Mouse (Mus musculus): ENCODE measurements around the gene Spen. TPM values are rescaled to one million over a fixed set of nuclear protein-coding genes. Genes with fewer than 3 reads are reported as not detected.

Spen gene
- polyA plus RNA-seq, 1 experiment from 2014 or later: 9.1 TPM

DNA sequence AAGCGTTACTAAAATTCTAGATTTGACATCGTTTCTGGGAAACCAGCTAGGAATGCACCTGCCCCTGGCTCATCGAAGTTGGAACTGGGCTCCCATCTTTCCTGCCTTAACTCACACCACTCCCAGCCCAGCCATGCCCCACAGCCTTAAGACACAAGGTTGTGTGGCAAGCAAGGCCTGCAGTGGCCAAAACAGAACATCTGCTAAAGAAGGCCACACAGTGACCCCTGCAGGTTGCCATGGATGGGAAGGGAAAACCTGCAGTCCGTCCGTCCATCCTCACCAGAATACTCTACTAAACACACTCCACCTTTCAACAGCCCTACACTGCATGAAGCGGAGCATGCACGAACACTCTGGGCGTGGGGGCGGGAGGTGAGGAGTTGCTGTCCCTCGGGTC lies 31.5 kb downstream of the Spen start:
- DNase-seq (ENCODE audit: low spot score) (no peak), ATAC-seq (replicated peaks; ENCODE audit: low FRiP score) (no peak)
- H3K27me3 ChIP-seq (replicated peaks; ENCODE audit: control insufficient read depth, insufficient read depth, low read length): no peaks in the 10 kb centered on the region
- H3K4me1 ChIP-seq (replicated peaks; ENCODE audit: control insufficient read depth, insufficient read depth, low read length): peaks cover 20% of the 10 kb centered on the region
- H3K9ac ChIP-seq (ENCODE audit: low read depth, low read length): no peak overlapping the region
- no peak overlapping the region for H3K4me3 ChIP-seq (ENCODE audit: low read depth, low read length)
- H3K4me2 ChIP-seq: no peak overlapping the region
- 79% methylated on average over 10 of the region's 10 CpGs for WGBS
- no peak overlapping the region for H3K27ac ChIP-seq (ENCODE audit: low read depth, low read length)
- peaks cover 5% of the 10 kb centered on the region; the same call in 1 of the 2 replicates for H3K36me3 ChIP-seq (ENCODE audit: control insufficient read depth, insufficient read depth, low read length)
- no peaks in the 10 kb centered on the region for H3K9me3 ChIP-seq (ENCODE audit: control insufficient read depth, low read length)

DNA sequence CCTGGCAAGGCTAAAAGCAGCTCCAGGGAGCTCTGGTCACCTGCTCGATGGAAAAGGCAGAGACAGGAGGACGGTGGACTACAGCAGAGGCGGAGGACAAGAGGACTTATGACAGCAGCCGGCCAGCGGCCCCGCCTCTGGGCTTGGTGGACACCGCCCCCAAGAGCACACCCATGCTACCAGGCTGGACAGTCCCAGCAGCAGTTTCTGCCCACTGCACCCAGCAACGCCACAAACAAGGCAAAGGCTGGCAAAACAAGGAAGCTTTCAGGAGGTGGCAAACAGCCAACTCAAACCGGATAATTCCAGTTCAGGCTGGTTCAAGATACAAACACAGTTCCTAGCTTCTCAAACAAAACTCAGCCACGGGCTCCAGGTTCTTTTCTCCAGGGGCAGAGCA lies 32.0 kb downstream of the Spen start:
- no peak overlapping the region for H3K4me2 ChIP-seq
- H3K27ac ChIP-seq (ENCODE audit: low read depth, low read length): no peak overlapping the region
- ATAC-seq (replicated peaks; ENCODE audit: low FRiP score): no peak
- H3K4me1 ChIP-seq (replicated peaks; ENCODE audit: control insufficient read depth, insufficient read depth, low read length): peaks cover 19% of the 10 kb centered on the region
- H3K4me3 ChIP-seq (ENCODE audit: low read depth, low read length): no peak overlapping the region
- peaks cover 5% of the 10 kb centered on the region; the same call in 1 of the 2 replicates for H3K36me3 ChIP-seq (ENCODE audit: control insufficient read depth, insufficient read depth, low read length)
- no peak for DNase-seq (ENCODE audit: low spot score)
- WGBS: 78% methylated on average over 10 of the region's 10 CpGs
- H3K9me3 ChIP-seq (ENCODE audit: control insufficient read depth, low read length): no peaks in the 10 kb centered on the region
- H3K9ac ChIP-seq (ENCODE audit: low read depth, low read length): no peak overlapping the region
- no peaks in the 10 kb centered on the region for H3K27me3 ChIP-seq (replicated peaks; ENCODE audit: control insufficient read depth, insufficient read depth, low read length)

DNA sequence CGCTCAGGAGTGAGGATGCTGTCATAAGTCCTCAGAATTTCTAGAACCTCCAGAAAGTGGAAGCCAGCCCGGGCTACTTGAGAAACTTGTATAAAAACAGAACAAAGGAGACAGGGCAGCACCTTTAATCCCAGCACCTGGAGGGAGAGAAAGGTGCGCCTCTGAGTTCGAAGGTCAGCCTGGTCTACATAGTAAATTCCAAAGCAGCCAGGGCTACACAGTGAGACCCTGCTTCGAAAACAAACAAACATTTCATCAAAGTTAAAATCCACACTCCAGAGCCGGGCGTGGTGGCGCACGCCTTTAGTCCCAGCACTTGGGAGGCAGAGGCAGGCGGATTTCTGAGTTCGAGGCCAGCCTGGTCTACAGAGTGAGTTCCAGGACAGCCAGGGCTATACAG lies 32.6 kb downstream of the Spen start:
- WGBS: 93% methylated on average over 11 of the region's 11 CpGs
- Histone ChIP-seq H3K4me1 (replicated peaks; ENCODE audit: control insufficient read depth, insufficient read depth, low read length) (peaks cover 16% of the 10 kb centered on the region), H3K9me3 (ENCODE audit: control insufficient read depth, low read length) (no peaks in the 10 kb centered on the region), H3K4me3 (ENCODE audit: low read depth, low read length) (no peak overlapping the region), H3K36me3 (ENCODE audit: control insufficient read depth, insufficient read depth, low read length) (0 out of 2 replicates have a peak, but pooled peaks cover 3% of the 10 kb centered on the region), H3K9ac (ENCODE audit: low read depth, low read length) (no peak overlapping the region), H3K27ac (ENCODE audit: low read depth, low read length) (no peak overlapping the region), H3K27me3 (replicated peaks; ENCODE audit: control insufficient read depth, insufficient read depth, low read length) (no peaks in the 10 kb centered on the region), H3K4me2 (no peak overlapping the region)
- no peak for DNase-seq (ENCODE audit: low spot score)
- no peak for ATAC-seq (replicated peaks; ENCODE audit: low FRiP score)

DNA sequence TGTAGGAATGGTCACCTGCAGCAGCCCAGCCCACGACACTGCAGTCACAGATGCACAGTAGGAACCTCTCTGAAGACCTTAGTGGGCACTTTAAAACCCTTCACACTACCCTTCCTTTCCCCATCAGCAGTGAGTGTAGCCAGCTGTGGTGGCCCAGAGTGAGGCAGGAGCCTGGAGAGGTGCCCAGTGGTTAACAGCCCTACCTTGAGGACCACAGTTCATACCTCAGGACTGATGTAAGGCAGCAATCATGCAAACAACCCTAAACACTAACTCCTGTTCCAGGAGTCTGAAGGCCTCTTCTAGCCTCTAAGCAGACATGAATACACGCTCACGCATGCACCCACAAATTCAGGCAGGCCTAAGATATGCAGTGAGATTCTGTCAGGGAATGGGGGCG lies 33.9 kb downstream of the Spen start:
- no peak for ATAC-seq (replicated peaks; ENCODE audit: low FRiP score)
- Histone ChIP-seq H3K4me1 (replicated peaks; ENCODE audit: control insufficient read depth, insufficient read depth, low read length) (peaks cover 12% of the 10 kb centered on the region), H3K27me3 (replicated peaks; ENCODE audit: control insufficient read depth, insufficient read depth, low read length) (no peaks in the 10 kb centered on the region), H3K4me2 (no peak overlapping the region), H3K27ac (ENCODE audit: low read depth, low read length) (no peak overlapping the region), H3K9me3 (ENCODE audit: control insufficient read depth, low read length) (no peaks in the 10 kb centered on the region), H3K36me3 (ENCODE audit: control insufficient read depth, insufficient read depth, low read length) (0 out of 2 replicates have a peak, but pooled peaks cover 3% of the 10 kb centered on the region), H3K9ac (ENCODE audit: low read depth, low read length) (no peak overlapping the region), H3K4me3 (ENCODE audit: low read depth, low read length) (no peak overlapping the region)
- 93% methylated on average over 4 of the region's 4 CpGs for WGBS
- DNase-seq (ENCODE audit: low spot score): no peak

DNA sequence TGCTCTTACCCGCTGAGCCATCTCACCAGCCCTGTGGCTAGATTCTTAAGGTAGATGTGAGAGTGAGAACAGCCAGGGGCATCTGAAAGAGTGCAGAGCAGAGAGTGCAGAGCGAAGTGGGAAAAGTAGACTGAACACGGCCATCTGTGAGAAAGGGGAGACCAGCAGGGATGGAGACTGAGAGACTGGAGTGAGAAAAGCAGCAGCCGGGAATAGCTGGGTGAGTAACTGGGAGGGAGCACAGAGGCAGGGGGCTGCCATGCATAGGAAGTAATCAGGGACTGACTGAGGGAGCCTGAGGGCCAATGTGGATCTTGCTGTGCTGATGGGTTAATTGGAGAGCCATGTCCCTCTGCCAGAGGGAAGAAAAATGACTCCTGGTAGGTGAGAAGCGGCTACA lies 35.7 kb downstream of the Spen start:
- no peak for DNase-seq (ENCODE audit: low spot score)
- no peak overlapping the region for H3K4me2 ChIP-seq
- no peak overlapping the region for H3K9ac ChIP-seq (ENCODE audit: low read depth, low read length)
- 0 out of 2 replicates have a peak, but pooled peaks cover 3% of the 10 kb centered on the region for H3K36me3 ChIP-seq (ENCODE audit: control insufficient read depth, insufficient read depth, low read length)
- peaks cover 12% of the 10 kb centered on the region for H3K4me1 ChIP-seq (replicated peaks; ENCODE audit: control insufficient read depth, insufficient read depth, low read length)
- 80% methylated on average over 5 of the region's 5 CpGs for WGBS
- no peak overlapping the region for H3K4me3 ChIP-seq (ENCODE audit: low read depth, low read length)
- H3K27ac ChIP-seq (ENCODE audit: low read depth, low read length): no peak overlapping the region
- ATAC-seq (replicated peaks; ENCODE audit: low FRiP score): no peak
- H3K9me3 ChIP-seq (ENCODE audit: control insufficient read depth, low read length): no peaks in the 10 kb centered on the region
- H3K27me3 ChIP-seq (replicated peaks; ENCODE audit: control insufficient read depth, insufficient read depth, low read length): no peaks in the 10 kb centered on the region

DNA sequence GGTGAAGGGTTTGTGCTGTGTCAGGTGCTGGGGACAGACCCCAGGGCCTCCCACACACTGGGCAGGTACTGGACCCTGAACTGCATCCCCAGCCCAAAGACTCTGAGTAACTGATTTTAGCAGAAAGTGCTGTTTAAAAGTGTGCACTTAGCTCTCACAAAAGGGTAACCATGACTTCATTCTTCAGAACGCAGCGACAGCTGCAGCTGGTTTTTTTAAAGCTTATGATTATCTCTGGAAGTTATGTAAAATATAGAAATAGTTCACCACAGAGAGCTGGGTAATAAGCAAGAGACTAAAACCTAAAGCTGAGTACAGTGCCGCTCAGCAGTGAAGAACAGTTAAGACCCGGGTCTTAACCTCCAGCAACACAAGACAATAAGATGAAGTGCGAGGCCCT lies 37.3 kb downstream of the Spen start:
- Histone ChIP-seq H3K36me3 (ENCODE audit: control insufficient read depth, insufficient read depth, low read length) (0 out of 2 replicates have a peak, but pooled peaks cover 3% of the 10 kb centered on the region), H3K9ac (ENCODE audit: low read depth, low read length) (no peak overlapping the region), H3K4me3 (ENCODE audit: low read depth, low read length) (no peak overlapping the region), H3K27me3 (replicated peaks; ENCODE audit: control insufficient read depth, insufficient read depth, low read length) (no peaks in the 10 kb centered on the region), H3K4me1 (replicated peaks; ENCODE audit: control insufficient read depth, insufficient read depth, low read length) (peaks cover 3% of the 10 kb centered on the region), H3K4me2 (no peak overlapping the region), H3K27ac (ENCODE audit: low read depth, low read length) (no peak overlapping the region), H3K9me3 (ENCODE audit: control insufficient read depth, low read length) (no peaks in the 10 kb centered on the region)
- whole genome bisulfite sequencing: 76% methylated on average over 5 of the region's 5 CpGs
- DNase-seq (ENCODE audit: low spot score) (no peak), ATAC-seq (replicated peaks; ENCODE audit: low FRiP score) (no peak)

DNA sequence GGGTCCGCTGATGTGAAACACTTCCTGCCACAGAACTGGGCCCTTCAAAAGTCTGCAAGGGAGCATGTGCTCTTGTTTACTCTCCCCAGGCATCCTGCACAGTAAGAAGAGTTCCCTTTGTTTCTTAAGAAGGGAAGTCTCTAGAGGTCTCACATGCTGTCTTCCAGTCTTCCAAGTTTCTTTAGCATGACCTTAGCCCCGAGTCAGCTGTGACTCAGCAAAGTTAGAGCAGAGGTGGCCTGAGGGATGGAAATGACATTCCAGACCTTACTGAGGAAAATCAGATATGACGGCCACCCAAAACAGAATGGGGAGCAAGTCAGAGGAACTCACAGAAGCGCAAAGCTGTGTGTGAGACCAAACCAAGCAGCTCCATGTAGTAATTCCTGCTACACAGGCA lies 37.8 kb downstream of the Spen start:
- no peaks in the 10 kb centered on the region for H3K27me3 ChIP-seq (replicated peaks; ENCODE audit: control insufficient read depth, insufficient read depth, low read length)
- 70% methylated on average over 4 of the region's 4 CpGs for WGBS

DNA sequence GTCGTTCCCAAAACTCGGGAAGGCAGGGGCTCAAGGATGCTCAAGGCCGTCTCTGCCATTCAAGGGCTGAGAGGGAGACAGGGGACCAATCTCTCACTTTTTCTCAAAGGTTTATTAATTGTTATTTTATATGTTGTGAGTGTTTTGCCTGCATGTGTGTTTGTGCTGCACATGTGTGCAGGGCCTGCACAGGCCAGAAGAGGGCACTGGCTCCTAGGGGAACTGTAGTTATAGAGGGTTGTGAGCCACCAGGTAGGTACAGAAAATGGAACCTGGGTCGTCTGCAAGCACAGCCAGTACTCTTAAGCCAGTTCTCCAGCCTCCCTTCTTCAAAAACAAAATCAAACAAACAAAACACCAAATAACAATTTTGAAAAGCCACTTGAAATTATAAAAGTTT lies 49.7 kb downstream of the Spen start:
- no peak for ATAC-seq (replicated peaks; ENCODE audit: low FRiP score)
- WGBS: 91% methylated on average over 4 of the region's 4 CpGs
- H3K36me3 ChIP-seq (ENCODE audit: control insufficient read depth, insufficient read depth, low read length): peaks cover 47% of the 10 kb centered on the region

More for the DNA sequence above, 37.8 kb downstream of the Spen start:
- ATAC-seq (replicated peaks; ENCODE audit: low FRiP score): no peak
- Histone ChIP-seq H3K9ac (ENCODE audit: low read depth, low read length) (no peak overlapping the region), H3K4me1 (replicated peaks; ENCODE audit: control insufficient read depth, insufficient read depth, low read length) (peaks cover 3% of the 10 kb centered on the region), H3K36me3 (ENCODE audit: control insufficient read depth, insufficient read depth, low read length) (0 out of 2 replicates have a peak, but pooled peaks cover 3% of the 10 kb centered on the region), H3K4me3 (ENCODE audit: low read depth, low read length) (no peak overlapping the region), H3K9me3 (ENCODE audit: control insufficient read depth, low read length) (no peaks in the 10 kb centered on the region), H3K27ac (ENCODE audit: low read depth, low read length) (no peak overlapping the region), H3K4me2 (no peak overlapping the region)
- no peak for DNase-seq (ENCODE audit: low spot score)

DNA sequence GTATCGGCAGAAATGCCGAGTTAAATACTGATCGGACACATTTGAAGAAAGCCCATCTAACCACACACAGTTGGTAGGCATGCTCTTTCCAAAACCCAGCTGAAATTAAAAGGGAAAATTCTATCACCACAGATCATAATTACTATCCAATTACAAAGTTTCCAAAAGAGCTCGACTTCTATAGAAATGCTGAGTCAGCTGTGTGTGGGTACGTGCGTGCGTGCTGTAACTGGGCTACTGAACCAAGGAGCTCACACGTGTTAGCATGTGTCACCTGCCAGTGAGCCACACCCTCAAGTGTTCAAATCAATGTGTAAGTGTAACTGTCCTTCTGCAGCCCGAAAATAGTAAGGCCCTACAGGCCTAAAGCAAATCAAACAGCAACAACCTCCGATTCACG lies 50.8 kb downstream of the Spen start:
- Histone ChIP-seq H3K4me1 (replicated peaks; ENCODE audit: control insufficient read depth, insufficient read depth, low read length) (no peaks in the 10 kb centered on the region), H3K4me2 (no peak overlapping the region), H3K27ac (ENCODE audit: low read depth, low read length) (no peak overlapping the region), H3K9me3 (ENCODE audit: control insufficient read depth, low read length) (no peaks in the 10 kb centered on the region), H3K9ac (ENCODE audit: low read depth, low read length) (no peak overlapping the region), H3K4me3 (ENCODE audit: low read depth, low read length) (no peak overlapping the region), H3K27me3 (replicated peaks; ENCODE audit: control insufficient read depth, insufficient read depth, low read length) (no peaks in the 10 kb centered on the region), H3K36me3 (ENCODE audit: control insufficient read depth, insufficient read depth, low read length) (peaks cover 49% of the 10 kb centered on the region)
- DNase-seq (ENCODE audit: low spot score): no peak
- no peak for ATAC-seq (replicated peaks; ENCODE audit: low FRiP score)
- 96% methylated on average over 11 of the region's 11 CpGs for WGBS

More for the DNA sequence above, 49.7 kb downstream of the Spen start:
- Histone ChIP-seq H3K4me1 (replicated peaks; ENCODE audit: control insufficient read depth, insufficient read depth, low read length) (no peaks in the 10 kb centered on the region), H3K9me3 (ENCODE audit: control insufficient read depth, low read length) (no peaks in the 10 kb centered on the region), H3K4me3 (ENCODE audit: low read depth, low read length) (no peak overlapping the region), H3K27ac (ENCODE audit: low read depth, low read length) (no peak overlapping the region), H3K4me2 (no peak overlapping the region), H3K9ac (ENCODE audit: low read depth, low read length) (no peak overlapping the region), H3K27me3 (replicated peaks; ENCODE audit: control insufficient read depth, insufficient read depth, low read length) (no peaks in the 10 kb centered on the region)
- DNase-seq (ENCODE audit: low spot score): no peak
